Mouse (Mus musculus) cerebellum, adult 2 months (tissue): ENCODE results near the gene Slc35e2.

Experiments
- CTCF ChIP-seq: fragments of 200-500 bp; IDR thresholded peaks from 2 replicates; pipeline ENCODE4 v1.5.1; 2011; ENCODE audit warnings: low read depth, mild to moderate bottlenecking, control low read depth, low read length, moderate library complexity, borderline replicate concordance; ENCODE audit not compliant: insufficient read depth
- POLR2A ChIP-seq: fragments of 200-500 bp; IDR thresholded peaks from 2 replicates; pipeline ENCODE4 v1.6.1; 2011; ENCODE audit warnings: low read length, control low read depth, borderline replicate concordance; ENCODE audit not compliant: insufficient read depth

DNA sequence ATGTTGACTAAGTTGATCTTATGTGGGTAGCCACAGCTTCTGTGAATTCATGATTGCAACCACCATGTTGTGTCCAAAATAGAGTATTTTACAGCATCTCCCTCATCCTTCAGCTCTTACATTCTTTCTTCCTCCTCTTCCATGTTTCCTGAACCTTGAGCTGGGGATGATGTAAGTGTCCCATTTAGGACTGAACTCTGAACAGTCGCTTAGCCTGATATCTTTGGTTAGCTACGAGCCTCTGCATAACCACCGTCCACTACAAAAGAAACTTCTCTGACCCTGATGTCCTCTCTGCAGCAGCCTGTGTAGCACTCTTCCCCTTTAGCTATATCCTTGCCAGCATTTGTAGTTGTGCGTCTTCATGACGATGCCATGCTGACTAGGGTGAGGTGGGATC lies 44.5 kb downstream of the Slc35e2 start:
- TF ChIP-seq CTCF (no peak), POLR2A (no peak)
